Mouse (Mus musculus): ENCODE data around the gene Dbnl. TPM values are rescaled to one million over a fixed set of nuclear protein-coding genes. Genes with fewer than 3 reads are reported as not detected.
"Not testable (repeated sequence)": the region's sequence is repeated elsewhere in the genome, so short reads cannot be mapped to it uniquely, and the experiment has no call there.

Dbnl gene
- polyA plus RNA-seq, 1 experiment from 2014 or later, result 145 TPM

DNA sequence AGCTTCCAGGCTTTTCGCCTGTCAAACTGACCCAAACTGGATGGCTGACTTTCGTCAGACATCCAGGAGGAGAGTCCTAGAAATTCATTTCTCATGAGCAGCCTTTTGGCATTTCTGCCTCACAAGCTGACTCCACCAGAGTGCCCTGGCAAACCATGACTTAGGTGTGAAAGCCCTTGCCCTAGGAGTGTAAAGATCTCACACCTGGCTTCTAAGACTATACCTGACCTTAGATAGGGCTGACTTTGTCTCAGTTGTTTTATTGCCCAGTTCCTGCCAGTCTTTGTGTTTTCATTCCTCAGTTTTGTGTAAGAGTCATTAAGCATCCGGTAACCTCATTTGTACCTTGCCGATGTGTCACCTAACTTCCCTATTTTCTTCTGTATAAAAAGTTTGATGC lies 21.2 kb downstream of the Dbnl start:
- 94% methylated on average over 4 of the region's 4 CpGs for WGBS
- H3K4me2 ChIP-seq (ENCODE audit: low read length); DNase-seq; H3K36me3 ChIP-seq (ENCODE audit: control insufficient read depth, insufficient read depth, low read length); H3K27me3 ChIP-seq (ENCODE audit: control insufficient read depth, insufficient read depth, low read length); H3K4me3 ChIP-seq (replicated peaks; ENCODE audit: low read depth, low read length); H3K27ac ChIP-seq (replicated peaks; ENCODE audit: low read depth, low read length); H3K9me3 ChIP-seq (ENCODE audit: control insufficient read depth, low read length); H3K9ac ChIP-seq (replicated peaks; ENCODE audit: low read length); ATAC-seq (ENCODE audit: low FRiP score, low TSS enrichment); H3K4me1 ChIP-seq (ENCODE audit: control insufficient read depth, insufficient read depth, low read length): not testable (repeated sequence)

DNA sequence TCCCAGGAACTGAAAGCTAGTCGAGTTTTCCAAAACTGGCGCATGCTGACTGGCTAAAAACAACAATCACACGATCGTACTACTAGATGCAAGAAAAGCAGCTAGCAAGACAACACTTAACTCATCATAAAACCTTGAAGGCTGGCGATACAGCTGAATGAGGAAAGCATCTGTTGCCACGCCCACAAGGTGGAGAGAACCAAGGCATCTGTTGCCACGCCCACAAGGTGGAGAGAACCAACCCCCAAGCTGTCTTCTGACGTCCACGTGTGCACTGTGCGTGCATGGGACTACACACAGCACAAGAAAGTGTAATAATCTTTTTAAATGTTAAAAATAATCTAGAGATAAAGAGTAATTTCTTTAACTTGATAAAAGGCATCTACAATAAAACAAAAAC lies 25.1 kb downstream of the Dbnl start:
- Histone ChIP-seq H3K27ac (replicated peaks; ENCODE audit: low read depth, low read length) (no peak overlapping the region), H3K9me3 (ENCODE audit: control insufficient read depth, low read length) (no peaks in the 10 kb centered on the region), H3K4me1 (ENCODE audit: control insufficient read depth, insufficient read depth, low read length) (no peaks in the 10 kb centered on the region), H3K4me2 (ENCODE audit: low read length) (no peak overlapping the region), H3K4me3 (replicated peaks; ENCODE audit: low read depth, low read length) (no peak overlapping the region), H3K9ac (replicated peaks; ENCODE audit: low read length) (no peak overlapping the region), H3K36me3 (ENCODE audit: control insufficient read depth, insufficient read depth, low read length) (no peaks in the 10 kb centered on the region), H3K27me3 (ENCODE audit: control insufficient read depth, insufficient read depth, low read length) (no peaks in the 10 kb centered on the region)
- ATAC-seq (ENCODE audit: low FRiP score, low TSS enrichment) (no peak), DNase-seq (no peak)
- WGBS, result 80% methylated on average over 10 of the region's 10 CpGs

DNA sequence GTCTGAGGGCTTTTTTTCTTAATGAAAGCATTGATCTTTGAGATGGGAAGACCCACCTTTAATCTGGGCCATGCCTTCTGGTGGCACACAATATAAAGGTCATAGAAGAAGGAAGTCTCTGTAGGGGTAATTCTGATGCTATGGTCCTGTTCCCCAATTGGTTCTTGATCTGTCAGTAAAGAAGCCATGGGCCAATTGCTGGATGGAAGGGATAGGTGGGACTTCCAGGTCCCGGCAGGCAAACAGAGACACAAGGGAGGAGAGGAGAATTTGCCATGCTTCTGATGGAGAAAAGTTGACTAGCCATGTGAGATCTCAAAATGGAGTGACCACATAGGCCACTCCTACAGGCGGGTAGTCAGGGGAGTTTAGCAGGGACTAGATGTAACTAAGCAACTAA lies 30.9 kb downstream of the Dbnl start:
- WGBS, result 76% methylated on average over 2 of the region's 2 CpGs

DNA sequence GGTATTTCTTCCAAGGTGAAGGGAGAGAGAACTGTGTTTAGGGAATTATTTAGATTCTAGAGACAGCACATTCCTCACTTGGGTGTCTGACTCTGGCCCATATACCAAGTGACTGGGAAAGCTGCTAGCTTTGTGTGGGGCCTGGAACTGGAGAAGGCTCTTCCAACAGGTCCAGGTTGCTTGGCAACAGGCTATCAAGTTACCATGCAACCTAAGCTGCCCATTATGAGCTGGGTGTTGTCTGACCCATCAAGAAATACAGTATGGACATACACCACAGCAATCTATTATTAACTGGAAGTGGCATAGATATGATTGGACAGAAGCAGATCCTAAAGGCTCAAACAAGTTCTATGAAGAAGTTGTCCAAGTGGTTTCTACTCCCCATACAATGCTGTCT lies 37.1 kb downstream of the Dbnl start:
- ATAC-seq (ENCODE audit: low FRiP score, low TSS enrichment) (no peak), DNase-seq (no peak)
- H3K4me3 ChIP-seq (replicated peaks; ENCODE audit: low read depth, low read length), result no peak overlapping the region
- H3K4me1 ChIP-seq (ENCODE audit: control insufficient read depth, insufficient read depth, low read length), result no peaks in the 10 kb centered on the region
- H3K9me3 ChIP-seq (ENCODE audit: control insufficient read depth, low read length), result no peaks in the 10 kb centered on the region
- H3K36me3 ChIP-seq (ENCODE audit: control insufficient read depth, insufficient read depth, low read length), result peaks cover 19% of the 10 kb centered on the region
- no peak overlapping the region for H3K4me2 ChIP-seq (ENCODE audit: low read length)
- no peaks in the 10 kb centered on the region for H3K27me3 ChIP-seq (ENCODE audit: control insufficient read depth, insufficient read depth, low read length)
- H3K27ac ChIP-seq (replicated peaks; ENCODE audit: low read depth, low read length), result no peak overlapping the region
- H3K9ac ChIP-seq (replicated peaks; ENCODE audit: low read length), result no peak overlapping the region

More for the DNA sequence above, 30.9 kb downstream of the Dbnl start:
- Histone ChIP-seq H3K9ac (replicated peaks; ENCODE audit: low read length) (no peak overlapping the region), H3K27me3 (ENCODE audit: control insufficient read depth, insufficient read depth, low read length) (no peaks in the 10 kb centered on the region), H3K27ac (replicated peaks; ENCODE audit: low read depth, low read length) (no peak overlapping the region), H3K4me1 (ENCODE audit: control insufficient read depth, insufficient read depth, low read length) (no peaks in the 10 kb centered on the region), H3K4me2 (ENCODE audit: low read length) (no peak overlapping the region), H3K4me3 (replicated peaks; ENCODE audit: low read depth, low read length) (no peak overlapping the region), H3K36me3 (ENCODE audit: control insufficient read depth, insufficient read depth, low read length) (no peaks in the 10 kb centered on the region), H3K9me3 (ENCODE audit: control insufficient read depth, low read length) (no peaks in the 10 kb centered on the region)
- ATAC-seq (ENCODE audit: low FRiP score, low TSS enrichment), result no peak
- DNase-seq, result no peak

DNA sequence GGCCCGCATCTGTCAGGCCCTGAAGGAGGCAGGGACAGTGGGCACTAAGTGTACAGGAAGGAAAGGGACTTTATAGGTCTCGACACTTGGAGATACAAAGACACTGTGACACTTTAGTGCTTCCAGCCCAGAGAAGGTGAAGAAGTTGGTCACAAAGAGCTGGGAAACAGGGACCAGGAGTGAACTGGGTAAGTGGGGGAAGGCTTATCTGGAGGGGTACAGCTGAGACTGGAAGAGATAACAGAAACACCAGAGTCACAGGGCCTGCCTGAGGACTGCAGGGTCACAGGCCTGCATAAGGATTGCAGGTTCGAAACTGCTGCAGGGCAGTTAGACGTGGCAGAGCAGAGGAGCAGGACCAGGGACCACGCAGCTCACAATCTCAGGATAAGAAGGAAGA lies 39.6 kb downstream of the Dbnl start:
- Histone ChIP-seq H3K36me3 (ENCODE audit: control insufficient read depth, insufficient read depth, low read length) (peaks cover 30% of the 10 kb centered on the region), H3K9ac (replicated peaks; ENCODE audit: low read length) (no peak overlapping the region), H3K4me2 (ENCODE audit: low read length) (no peak overlapping the region), H3K4me1 (ENCODE audit: control insufficient read depth, insufficient read depth, low read length) (no peaks in the 10 kb centered on the region), H3K27ac (replicated peaks; ENCODE audit: low read depth, low read length) (no peak overlapping the region), H3K27me3 (ENCODE audit: control insufficient read depth, insufficient read depth, low read length) (no peaks in the 10 kb centered on the region), H3K4me3 (replicated peaks; ENCODE audit: low read depth, low read length) (no peak overlapping the region), H3K9me3 (ENCODE audit: control insufficient read depth, low read length) (no peaks in the 10 kb centered on the region)
- WGBS, result 90% methylated on average over 5 of the region's 5 CpGs
- DNase-seq (no peak), ATAC-seq (ENCODE audit: low FRiP score, low TSS enrichment) (no peak)

DNA sequence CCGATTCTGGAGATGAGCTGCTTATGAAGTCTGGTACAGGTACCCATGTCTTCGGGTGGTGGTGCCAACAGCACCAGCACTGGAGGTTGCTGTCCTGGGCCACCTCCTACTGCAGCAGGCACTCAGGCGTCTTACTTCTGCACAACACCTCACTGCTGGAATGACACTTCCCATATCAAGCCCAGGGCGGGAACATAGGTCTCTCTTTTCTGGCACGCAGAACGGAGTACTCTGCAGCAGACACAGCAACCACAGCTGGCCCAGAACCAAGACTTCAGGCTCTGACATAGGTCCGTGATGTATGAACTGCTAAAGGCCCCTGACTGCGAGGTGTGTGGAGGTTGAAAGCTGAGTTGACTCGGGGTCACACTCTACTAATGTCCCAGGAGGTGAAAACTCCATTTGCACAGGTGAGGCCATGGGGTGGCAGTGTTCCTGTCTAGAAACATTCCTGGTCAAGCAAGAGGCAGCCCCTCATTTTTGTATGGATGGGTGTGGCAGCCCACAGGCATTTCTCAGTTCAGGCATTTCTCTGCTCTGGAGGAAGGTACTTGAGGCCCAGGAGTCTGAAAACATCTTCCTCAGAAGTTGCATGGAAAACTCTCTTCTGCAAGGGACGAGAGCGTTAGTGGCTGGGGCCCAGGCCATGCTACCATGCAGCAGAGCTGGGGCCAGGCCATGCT lies 40.4 kb downstream of the Dbnl start:
- H3K9me3 ChIP-seq (ENCODE audit: control insufficient read depth, low read length), result no peaks in the 10 kb centered on the region
- H3K27me3 ChIP-seq (ENCODE audit: control insufficient read depth, insufficient read depth, low read length), result no peaks in the 10 kb centered on the region
- H3K9ac ChIP-seq (replicated peaks; ENCODE audit: low read length), result no peak overlapping the region
- H3K27ac ChIP-seq (replicated peaks; ENCODE audit: low read depth, low read length), result no peak overlapping the region
- ATAC-seq (ENCODE audit: low FRiP score, low TSS enrichment) (no peak), DNase-seq (no peak)
- 93% methylated on average over 11 of the region's 11 CpGs for WGBS
- H3K4me1 ChIP-seq (ENCODE audit: control insufficient read depth, insufficient read depth, low read length), result no peaks in the 10 kb centered on the region
- peaks cover 30% of the 10 kb centered on the region for H3K36me3 ChIP-seq (ENCODE audit: control insufficient read depth, insufficient read depth, low read length)
- H3K4me3 ChIP-seq (replicated peaks; ENCODE audit: low read depth, low read length), result no peak overlapping the region
- no peak overlapping the region for H3K4me2 ChIP-seq (ENCODE audit: low read length)

DNA sequence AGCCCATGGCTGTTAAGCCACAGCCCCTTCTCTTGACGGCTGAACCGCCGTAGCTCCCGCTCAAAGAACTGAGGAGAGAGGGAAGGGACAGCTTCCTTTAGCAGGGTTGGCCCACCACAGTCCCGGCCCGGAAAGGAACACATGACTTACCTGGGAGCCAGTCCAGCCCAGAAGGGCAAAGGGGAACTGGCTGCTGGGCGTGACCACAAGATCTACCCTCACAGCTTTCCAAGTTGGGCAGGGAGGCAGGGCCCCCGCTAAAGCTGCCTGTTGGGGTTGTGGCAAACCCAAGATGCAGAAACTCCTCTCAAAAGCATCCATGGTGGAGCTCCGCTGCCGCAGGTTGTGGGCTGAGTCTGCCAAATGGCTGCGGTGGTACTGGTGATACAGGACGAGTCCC lies 41.0 kb downstream of the Dbnl start:
- Histone ChIP-seq H3K9me3 (ENCODE audit: control insufficient read depth, low read length) (no peaks in the 10 kb centered on the region), H3K4me2 (ENCODE audit: low read length) (no peak overlapping the region), H3K4me3 (replicated peaks; ENCODE audit: low read depth, low read length) (no peak overlapping the region), H3K36me3 (ENCODE audit: control insufficient read depth, insufficient read depth, low read length) (peaks cover 30% of the 10 kb centered on the region), H3K27me3 (ENCODE audit: control insufficient read depth, insufficient read depth, low read length) (no peaks in the 10 kb centered on the region), H3K4me1 (ENCODE audit: control insufficient read depth, insufficient read depth, low read length) (no peaks in the 10 kb centered on the region), H3K27ac (replicated peaks; ENCODE audit: low read depth, low read length) (no peak overlapping the region), H3K9ac (replicated peaks; ENCODE audit: low read length) (no peak overlapping the region)
- 94% methylated on average over 12 of the region's 12 CpGs for WGBS
- DNase-seq, result no peak
- ATAC-seq (ENCODE audit: low FRiP score, low TSS enrichment), result no peak

DNA sequence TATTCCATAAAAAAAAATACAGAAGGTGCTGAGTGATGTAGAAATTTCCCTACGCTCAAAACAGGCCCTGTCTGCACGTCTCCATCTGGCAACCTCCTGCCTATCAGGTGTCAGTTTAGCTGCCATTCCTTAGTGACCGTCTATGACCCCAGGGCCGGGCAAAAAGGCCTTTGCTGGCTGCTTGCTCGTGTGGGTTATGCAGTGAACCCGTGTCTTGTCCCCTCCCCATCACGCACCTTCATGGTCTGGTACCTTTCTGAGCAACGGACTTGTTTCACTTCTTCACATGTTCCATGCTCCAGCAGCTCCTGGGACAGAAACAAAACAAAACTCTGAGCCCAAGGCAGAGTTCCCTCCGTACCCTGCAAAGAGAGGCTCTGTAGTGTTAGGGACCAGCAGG lies 46.2 kb downstream of the Dbnl start:
- Histone ChIP-seq H3K9me3 (ENCODE audit: control insufficient read depth, low read length) (no peaks in the 10 kb centered on the region), H3K27ac (replicated peaks; ENCODE audit: low read depth, low read length) (no peak overlapping the region), H3K36me3 (ENCODE audit: control insufficient read depth, insufficient read depth, low read length) (peaks cover 19% of the 10 kb centered on the region), H3K4me1 (ENCODE audit: control insufficient read depth, insufficient read depth, low read length) (peaks cover 8% of the 10 kb centered on the region; the same call in 1 of the 2 replicates), H3K4me3 (replicated peaks; ENCODE audit: low read depth, low read length) (no peak overlapping the region), H3K4me2 (ENCODE audit: low read length) (no peak overlapping the region), H3K27me3 (ENCODE audit: control insufficient read depth, insufficient read depth, low read length) (no peaks in the 10 kb centered on the region), H3K9ac (replicated peaks; ENCODE audit: low read length) (no peak overlapping the region)
- ATAC-seq (ENCODE audit: low FRiP score, low TSS enrichment), result no peak
- WGBS, result 91% methylated on average over 9 of the region's 9 CpGs
- DNase-seq, result no peak

DNA sequence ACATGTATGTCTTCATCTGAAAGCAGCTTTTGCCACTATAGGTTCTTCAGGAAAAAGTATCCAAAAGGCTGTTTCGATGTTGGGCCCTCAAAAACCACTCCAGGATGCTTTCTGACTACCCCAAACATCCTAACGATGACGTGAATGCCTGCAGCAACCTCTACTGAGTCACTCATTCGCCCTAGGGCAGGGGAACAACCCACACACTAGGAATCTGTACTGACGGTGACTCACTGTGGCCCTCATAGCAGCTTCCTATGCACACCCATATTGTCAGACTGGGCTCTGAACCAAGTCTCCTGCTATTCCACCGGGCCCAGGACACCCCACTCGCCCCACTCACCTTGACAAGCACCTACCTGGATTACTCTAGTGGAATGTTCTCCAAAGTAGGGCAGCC lies 46.8 kb downstream of the Dbnl start:
- no peaks in the 10 kb centered on the region for H3K9me3 ChIP-seq (ENCODE audit: control insufficient read depth, low read length)
- no peak overlapping the region for H3K4me3 ChIP-seq (replicated peaks; ENCODE audit: low read depth, low read length)
- H3K27me3 ChIP-seq (ENCODE audit: control insufficient read depth, insufficient read depth, low read length), result no peaks in the 10 kb centered on the region
- no peak overlapping the region for H3K9ac ChIP-seq (replicated peaks; ENCODE audit: low read length)
- H3K4me1 ChIP-seq (ENCODE audit: control insufficient read depth, insufficient read depth, low read length), result peaks cover 8% of the 10 kb centered on the region; the same call in 1 of the 2 replicates
- no peak for DNase-seq
- no peak overlapping the region for H3K4me2 ChIP-seq (ENCODE audit: low read length)
- H3K27ac ChIP-seq (replicated peaks; ENCODE audit: low read depth, low read length), result no peak overlapping the region
- peaks cover 17% of the 10 kb centered on the region for H3K36me3 ChIP-seq (ENCODE audit: control insufficient read depth, insufficient read depth, low read length)
- 96% methylated on average over 7 of the region's 7 CpGs for WGBS
- ATAC-seq (ENCODE audit: low FRiP score, low TSS enrichment), result no peak
